Mouse (Mus musculus): ENCODE data around the gene Myb.
"Not testable (repeated sequence)": the region's sequence is repeated elsewhere in the genome, so short reads cannot be mapped to it uniquely, and the experiment has no call there.

Gene Myb

DNA sequence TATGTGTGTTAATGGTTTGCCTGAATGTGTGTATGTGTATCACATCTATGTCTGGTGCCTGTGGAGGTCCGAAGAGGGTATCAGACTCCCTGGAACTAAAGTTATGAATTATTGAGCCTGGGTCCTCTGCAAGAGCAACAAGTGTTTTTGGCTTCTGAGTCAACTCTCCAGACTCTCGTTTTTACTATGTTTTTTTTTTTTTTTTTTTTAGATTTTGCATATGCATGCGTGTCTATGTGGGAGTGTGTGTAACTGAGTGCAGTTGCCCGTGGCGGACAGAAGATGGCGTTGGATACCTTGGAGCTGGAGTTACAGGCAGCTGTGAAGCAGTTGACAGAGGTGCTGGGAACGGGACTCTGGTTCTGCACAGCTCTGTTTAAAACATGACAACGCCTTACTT, 7.7 kb upstream of the Myb start:
- ATAC-seq (ENCODE audit: low TSS enrichment): no peak

DNA sequence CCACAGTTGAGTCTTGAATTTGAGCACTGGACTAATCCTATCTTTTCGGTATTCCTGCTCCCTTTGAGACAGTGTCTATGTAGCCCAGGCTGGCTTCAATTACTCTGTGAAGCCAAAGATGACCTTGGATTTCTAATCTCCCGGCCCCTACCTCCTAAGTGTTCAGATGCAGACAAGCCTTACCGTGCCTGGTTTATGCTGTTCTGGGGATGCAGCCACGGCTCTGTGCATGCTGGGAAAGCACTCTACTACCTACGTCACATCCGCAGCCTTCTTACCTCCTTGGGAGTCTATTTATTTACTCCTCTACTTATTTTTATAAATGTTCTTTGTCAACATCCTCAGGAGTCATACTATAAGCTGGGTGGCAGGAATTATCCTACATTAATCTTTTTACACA, 7.1 kb upstream of the Myb start:
- no peak for ATAC-seq (ENCODE audit: low TSS enrichment)

DNA sequence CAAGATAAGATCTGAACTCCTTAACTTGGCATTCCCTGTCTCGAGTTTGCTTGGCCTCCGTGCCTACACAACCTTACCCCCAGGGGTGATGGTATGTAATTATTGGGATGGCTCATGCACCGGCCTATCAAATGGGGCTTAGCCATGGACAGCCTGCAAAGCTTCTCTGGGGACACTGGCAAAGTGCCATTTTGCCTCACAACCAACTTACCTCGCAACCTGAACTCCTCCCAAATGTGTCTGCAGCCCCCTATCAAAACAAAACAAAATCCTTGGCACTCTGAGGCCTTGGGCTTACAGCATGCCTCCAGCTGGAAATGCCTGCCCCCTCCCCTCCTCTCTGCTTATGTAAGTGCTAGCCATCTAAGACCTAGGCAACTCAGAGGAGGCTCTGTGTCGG, 6.4 kb upstream of the Myb start:
- no peak for ATAC-seq (ENCODE audit: low TSS enrichment)

DNA sequence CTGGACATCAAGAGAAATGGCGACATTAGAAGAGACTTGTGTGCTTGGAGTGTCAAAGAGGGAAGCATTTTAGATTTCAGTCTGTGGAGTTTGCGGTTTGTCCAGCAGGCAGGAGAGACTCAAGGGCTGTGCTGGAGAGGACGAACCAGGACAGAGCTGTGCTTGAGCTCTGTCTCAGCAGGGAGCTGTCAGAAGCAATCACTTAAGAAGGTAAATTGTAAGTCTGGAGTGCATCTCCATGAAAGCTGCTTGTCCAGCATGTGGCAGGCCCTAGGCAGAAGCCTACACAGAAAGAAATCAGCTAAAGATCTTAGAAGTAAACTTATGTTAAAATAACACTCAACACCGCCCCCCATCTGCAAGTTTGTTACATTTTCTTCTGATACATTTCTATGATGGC, 4.6 kb upstream of the Myb start:
- ATAC-seq (ENCODE audit: low TSS enrichment): no peak

DNA sequence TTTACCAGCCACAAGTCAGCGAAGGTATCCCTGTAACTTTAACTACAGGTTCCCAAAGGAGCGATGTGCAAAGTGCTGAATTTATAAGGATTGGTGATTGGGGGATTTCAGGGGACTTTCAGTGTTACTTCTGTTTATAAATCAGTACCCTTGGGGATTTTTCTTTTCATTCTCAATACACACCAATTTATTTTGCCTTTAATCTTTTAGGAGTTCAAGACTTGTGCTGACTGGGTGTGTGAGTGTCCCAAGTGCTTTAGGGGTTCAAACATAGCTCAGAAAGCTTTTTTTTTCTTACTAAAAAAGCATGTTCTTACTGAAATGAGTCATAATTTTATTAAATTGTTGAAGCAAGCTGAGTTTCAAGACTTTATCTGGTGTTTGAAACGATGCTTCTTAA, 1.3 kb upstream of the Myb start:
- ATAC-seq (ENCODE audit: low TSS enrichment): no peak

DNA sequence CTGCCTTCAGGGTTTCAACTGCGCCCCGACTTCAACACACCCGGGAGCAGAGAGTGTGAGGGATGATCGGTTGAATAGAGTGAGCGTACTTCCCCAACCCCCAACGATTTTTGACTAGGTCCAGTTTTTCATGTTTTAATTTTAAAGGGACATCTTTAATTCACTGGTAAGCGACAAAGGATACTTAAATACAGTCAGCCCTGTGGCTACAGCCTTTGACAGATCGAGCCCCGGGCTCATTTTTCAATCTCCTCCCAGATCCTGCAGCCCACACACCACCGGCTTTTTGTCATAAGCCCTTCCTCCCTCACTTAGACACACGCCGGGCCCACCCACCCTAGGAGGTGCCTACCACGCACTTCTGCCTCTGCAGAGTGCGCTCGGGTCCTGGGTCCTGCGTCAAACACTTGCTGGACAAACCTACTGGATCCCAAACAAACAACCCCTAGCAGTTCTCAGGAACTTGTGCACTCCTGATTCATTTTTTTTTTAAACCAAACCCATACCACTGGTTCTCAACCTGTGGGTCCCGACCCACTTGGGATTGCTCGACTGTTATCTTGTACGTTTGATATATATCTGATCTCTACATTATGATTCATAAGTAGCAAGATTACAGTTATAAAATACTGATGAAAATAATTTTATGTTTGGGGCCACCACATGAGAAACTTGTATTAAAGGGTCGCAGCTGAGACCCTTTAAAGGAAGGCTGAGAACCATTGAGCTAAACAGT, 743 bp upstream of the Myb start:
- no peak; the same call in 1 of the 2 replicates for ATAC-seq (ENCODE audit: low TSS enrichment)

DNA sequence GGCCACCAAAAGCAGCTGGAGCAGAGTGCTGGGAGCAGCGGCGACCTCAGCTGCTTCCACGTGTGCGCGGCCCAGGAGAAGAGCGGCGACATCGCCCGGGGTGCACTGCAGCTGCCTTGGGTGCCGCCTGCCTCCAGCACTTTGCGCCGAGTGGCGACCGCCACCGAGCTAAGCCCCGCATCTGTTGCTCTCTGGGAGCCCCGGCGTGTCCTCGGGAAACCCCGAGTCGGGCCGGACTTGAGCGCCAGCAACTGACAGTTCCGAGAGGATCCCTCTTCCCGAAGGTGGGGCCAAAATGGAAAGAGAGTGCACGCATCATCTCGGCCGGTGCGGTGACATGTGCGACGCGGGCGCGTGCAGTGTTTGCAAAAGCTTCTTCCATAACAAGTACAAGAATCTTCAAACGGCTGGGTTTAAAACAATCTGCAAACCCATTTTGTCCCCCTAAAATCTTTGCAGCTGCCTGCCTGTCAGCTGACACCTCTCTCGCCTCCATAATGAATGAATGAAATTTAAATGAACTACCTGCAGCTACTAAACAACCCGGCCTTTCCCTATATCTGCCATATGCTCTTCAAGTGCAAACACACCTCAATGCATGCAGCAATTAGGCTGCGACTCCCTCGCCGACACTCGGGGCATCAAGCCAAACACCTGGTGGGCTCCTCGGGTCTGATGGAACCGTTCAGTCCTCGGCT, 938 bp downstream of the Myb start:
- ATAC-seq (ENCODE audit: low TSS enrichment): peak; percentile 72

DNA sequence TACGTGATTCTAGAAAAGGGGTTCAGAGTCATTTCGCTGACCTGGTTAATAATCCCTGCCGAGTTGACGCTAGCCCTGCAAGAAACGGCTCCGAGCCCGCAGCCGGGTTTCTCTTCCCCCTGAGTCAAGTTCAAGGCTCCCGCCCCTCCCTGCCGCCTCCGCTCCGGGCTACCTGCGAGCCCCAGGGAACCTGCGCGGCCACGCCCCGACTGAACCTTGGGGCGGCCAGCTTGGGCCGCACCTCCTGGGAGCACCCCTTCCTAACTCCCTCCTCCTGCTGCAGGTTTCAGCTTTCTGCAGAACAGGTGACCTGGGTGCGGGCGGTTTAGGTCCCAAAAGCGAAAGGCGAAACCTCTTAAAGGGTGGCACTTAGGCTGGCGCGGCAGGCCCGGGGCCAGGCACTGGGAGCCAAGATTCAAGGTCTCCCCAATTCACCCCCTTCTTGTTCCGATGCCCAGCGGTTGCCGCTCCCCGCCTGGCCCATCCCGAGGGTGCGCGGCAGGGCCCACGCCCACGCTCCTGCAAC, 1.8 kb downstream of the Myb start:
- ATAC-seq (ENCODE audit: low TSS enrichment): no peak

DNA sequence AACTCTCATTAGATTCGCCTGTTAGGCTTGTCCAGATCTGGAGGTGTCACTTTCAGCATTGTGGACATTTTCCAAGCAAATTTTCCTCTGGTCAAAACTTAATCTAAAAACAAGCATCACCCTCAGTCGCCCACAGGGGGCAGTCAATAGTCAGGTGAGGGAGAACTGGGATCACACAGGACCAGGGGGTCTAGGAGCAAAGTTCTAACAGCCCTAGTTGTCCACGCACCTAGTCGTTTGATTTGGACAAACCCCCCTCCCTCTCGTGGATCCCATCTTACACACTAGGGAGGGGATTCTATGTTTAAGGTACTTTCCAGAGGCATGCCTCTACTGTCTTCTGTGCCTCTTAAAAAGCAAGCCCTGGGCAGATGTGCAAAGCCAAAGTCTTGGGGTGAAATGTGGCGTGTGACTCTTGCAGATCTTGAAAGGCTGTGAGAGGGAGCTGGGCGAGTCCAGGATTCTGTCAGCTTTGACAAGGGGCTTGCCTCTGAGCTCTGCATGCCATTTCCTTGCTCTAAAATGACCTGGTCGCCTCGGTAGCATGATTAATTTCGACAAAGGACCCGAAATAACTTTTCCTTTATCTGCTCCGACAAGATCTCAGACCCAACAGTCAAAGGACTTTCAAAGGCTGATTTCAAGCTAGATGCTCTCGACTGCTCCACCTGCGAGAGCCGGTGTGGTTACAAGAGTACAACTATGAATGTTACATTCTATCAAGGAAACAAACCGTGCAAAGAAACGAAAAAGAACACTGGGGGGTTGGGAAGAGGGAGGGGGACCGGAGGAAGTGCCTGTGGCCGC, 2.5 kb downstream of the Myb start:
- 0 out of 2 replicates have a peak, but pooled peaks have one; percentile 23 for ATAC-seq (ENCODE audit: low TSS enrichment)

DNA sequence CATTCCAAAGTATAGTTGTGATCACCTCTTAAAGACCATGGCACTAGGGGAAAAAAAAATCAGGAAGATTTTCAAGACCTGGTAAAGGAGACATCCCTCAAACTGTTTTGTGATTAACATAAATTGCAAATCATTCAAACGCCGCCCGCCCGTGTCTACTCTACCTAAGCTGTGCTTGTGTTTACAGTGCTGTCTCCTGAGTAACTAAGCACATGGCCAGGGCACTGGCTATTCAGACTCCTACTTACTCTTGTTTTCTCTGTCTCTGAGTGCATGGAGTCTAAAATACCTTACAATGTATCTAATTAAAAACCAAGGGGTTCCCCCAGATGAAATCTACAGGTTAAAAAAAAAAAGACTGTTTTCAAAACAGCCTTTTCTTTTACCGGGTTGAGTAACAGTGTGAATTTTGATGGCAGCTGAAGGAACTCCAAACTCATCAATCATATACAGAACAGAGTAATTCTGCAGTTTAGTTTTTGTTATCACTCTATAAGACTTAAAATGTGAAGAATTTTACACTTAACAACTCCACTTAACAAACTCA, 3.8 kb downstream of the Myb start:
- no peak for ATAC-seq (ENCODE audit: low TSS enrichment)

DNA sequence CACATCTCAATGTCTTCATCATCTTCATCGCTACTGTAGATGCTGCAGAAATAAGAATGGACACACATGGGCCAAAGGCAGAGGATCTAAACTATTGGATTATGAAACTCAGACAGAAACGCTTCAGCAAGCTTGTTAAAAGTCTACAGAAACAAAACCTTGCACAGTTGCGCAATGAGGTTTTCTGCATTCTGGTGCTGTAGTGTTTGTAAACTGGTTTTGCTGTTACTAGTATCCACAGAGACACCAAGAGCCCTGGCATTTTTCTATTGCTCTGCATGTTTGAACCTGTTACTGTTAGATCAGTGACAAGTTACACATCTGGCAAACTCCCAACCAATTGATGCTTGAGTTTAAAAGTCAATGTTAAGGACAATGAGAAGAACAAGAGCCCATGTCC, 4.4 kb downstream of the Myb start:
- ATAC-seq (ENCODE audit: low TSS enrichment): no peak

DNA sequence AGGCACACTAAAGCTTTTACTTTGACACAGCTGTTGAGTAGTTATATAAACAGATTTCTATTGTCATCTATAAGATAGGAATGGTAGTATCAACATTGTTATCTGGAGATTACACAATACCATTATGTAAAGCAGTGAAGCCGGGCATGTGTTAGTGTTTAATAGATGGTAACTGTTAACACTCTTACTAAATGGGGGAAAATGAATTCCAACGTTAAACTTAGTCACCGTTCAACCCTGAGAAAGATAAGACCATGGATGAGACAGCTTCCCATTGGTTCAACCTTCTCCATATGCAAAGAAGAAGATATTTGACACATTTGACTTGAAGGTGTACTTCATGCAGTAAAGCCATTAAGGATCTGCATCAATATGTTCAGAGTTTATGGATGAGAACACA, 5.9 kb downstream of the Myb start:
- no peak for ATAC-seq (ENCODE audit: low TSS enrichment)

DNA sequence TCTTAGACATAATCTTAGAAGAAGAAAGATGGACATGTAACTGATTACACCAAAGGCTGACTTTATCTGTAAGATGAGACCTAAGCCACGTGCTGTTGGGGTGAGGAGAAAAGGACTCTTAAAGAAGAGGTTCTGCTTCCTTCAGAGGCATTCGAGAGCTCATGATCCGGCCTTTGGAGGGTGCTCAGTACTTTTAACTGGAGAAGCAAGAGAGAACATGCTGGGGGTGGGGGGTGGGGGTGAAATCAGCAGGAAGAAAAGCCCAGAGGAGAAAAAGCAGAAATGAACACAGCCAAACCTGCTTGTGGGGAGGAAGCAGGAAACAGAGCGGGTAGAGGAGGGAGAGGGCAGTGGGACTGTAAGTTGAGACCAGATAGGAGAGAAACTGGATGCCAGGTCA, 7.4 kb downstream of the Myb start:
- no peak for ATAC-seq (ENCODE audit: low TSS enrichment)

DNA sequence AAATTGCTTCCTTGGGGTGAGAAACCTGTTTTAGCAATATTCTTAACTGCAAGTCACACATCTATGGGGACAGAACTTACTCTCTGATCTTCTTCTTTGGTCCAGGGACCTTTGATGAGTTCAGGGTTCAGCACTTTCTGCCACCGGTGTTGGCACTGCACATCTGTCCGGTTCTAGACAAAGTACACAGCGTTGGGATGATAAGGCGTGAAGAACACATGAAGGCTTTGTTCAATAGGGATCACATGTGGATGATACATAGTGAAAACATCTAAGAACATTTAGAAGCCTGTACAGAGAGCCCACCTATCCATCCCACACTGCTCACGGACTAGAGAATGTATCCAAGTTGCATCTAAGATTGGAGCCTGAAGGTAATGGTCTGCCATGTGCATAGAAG, 8.0 kb downstream of the Myb start:
- no peak for ATAC-seq (ENCODE audit: low TSS enrichment)

DNA sequence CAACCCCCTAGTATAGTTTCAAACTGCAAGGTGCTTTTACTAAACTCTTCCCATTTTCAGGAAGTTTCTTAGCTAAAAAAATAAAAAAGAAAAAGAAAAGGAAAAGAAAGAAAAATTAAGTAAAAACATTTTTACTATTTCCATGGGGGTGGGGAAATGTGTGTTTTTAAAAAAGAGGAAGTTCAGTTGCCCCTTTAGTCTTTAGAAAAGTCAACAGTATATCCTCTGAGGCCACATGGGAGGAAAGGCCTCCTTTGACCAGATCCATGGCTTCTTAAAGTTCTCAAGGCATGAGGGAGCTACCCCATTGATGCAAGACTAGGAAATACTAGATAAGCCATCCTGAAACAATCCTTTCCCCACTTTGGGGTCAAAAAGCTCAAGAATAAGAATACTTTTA, 9.5 kb downstream of the Myb start:
- ATAC-seq (ENCODE audit: low TSS enrichment): no peak

DNA sequence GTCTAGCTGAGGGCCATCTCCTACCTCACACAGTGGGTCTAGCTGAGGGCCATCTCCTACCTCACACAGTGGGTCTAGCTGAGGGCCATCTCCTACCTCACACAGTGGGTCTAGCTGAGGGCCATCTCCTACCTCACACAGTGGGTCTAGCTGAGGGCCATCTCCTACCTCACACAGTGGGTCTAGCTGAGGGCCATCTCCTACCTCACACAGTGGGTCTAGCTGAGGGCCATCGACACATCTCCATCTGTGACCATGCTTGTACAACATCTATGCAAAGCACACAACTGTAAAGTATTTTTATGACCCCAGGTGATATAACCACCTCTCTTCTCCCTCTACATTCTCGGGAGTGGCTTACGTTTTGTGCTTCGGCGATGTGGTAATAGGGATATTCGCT, 10.8 kb downstream of the Myb start:
- not testable (repeated sequence) for ATAC-seq (ENCODE audit: low TSS enrichment)

DNA sequence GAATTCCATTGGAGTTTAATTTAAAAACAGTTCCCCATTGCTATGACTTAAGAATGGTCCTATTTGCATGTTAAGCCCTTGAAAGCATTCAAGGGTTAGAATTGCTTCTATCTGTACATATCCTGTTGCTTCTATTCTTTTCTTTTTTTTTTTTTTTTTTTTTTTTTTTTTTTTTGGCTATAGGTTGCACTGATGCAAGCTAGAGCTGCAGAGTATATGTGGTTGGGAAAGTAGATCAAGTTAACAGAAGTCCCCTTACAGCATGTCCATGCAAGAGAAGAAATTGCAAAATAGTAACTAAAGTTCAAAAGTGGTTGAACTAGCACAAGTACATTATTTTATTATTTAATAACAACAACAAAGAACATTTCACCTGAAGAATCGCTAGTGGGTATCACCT, 14.1 kb downstream of the Myb start:
- ATAC-seq (ENCODE audit: low TSS enrichment): no peak

DNA sequence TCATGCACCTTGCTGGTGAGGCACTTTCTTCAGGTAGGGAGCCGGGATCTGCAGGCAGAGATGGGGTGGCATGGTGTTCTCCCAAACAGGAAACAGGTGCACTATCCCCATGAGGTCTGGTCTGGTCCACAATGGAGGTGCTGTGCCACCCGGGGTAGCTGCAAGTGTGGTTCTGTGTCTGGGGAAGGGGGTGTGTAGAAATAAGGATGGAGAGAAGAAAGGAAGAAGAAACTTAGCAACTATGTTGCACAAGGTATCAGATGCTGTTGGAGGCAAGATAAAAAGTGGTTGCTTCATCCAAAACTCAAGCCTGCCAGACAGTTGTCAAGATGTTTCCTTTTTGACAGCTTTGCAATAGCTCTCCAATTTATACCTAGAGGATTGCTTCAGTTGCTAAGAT, 14.5 kb downstream of the Myb start:
- no peak for ATAC-seq (ENCODE audit: low TSS enrichment)

DNA sequence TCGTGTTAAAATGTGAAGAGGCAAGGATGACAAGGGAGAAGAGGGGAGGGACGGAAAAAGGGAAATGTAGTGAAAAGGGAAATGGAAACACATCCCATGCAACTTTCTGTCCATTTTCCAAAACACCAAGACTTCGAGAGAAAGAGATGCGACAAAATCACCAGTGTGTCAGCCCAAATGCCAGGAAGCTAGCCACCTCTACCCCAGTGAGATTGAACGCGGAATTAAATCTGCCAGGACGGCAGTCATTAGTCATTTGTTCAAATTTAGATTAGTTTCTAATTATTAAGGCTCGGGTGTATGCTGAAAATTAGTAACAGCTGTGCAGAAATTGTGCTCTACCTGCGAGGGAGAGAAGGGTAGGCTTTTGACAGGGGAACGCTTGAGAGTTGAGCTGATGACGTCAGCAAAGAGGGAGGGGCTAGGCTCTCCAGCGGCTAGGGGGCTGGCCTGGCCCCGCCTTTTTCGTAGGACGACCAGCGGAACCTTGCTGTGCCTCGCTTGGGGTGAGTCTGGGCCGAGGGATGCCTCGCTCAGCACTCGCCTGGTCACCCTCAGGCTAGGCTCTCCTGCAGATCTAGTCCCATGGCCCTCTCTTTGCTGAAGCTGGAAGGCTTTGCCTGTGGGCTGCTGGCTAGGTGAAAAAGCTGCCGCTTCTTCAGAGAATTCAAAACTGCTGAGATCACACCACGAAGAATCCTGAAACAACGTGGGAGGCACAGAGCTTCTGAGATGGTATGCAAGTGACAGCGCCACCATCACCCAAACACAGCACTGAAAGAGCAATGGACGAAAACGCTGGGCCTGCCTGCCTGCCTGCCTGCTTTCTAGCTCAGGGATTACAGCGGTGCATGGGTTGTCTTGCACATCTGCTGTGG, 15.9 kb downstream of the Myb start:
- ATAC-seq (ENCODE audit: low TSS enrichment): peak; percentile 98

DNA sequence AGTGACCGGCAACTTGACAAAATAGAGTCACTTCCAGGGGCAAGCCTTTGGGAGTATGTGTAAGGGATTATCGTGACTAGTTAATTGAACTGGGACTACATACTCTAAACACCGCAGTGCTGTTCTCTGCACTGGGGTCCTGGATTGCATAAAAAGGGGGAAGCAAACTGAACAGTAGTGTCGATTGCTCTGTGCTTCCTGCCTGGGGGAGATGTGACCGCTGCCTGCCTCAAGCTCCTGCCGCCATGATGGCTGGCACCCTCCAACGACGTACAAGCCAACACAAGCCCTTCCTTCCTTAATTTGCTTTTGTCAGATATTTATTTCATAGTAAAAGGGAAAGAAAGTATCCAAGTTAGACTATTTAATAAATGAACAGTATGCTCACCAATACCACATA, 25.5 kb downstream of the Myb start:
- no peak for ATAC-seq (ENCODE audit: low TSS enrichment)

DNA sequence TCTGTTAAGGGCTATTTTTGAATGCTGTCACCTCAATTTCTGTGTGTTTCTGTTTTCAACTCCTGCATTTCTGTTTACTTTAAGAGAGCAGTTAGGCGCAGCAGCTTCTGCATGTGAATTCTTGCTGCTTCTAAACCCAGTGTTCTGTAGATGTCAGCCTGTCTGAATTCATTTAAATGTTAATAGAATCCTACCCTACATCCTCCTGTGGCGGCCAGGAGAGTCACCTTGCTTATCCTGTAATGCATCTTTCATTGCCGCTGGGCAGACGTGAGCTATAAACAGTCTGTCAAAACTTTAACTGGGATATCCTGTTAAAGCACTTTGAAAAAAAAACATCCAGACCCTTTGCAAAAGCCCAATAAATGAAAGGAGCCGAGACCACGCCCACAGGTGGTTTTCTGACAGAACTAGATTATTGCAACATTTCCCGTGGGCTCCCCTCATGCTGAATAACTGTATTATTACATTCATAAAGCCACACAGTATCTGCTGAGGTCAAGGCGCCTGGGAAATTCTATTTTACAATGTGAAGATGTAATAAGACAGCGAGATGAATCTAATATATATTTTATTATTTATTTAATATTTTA, 29.8 kb downstream of the Myb start:
- no peak for ATAC-seq (ENCODE audit: low TSS enrichment)

All from frontal cortex, adult (tissue).